Mouse (Mus musculus): ENCODE measurements at regions not wholly inside any gene's neighbourhood (a gene's known extent, or its start where the extent isn't known, plus 50 kb on each side); places are given as distances from the start of the nearest gene placed in this dataset.

GRCm38 (mm10) chr1:152148731-152149130 lies 58.8 kb upstream of the 1700025G04Rik start:
- no peak overlapping the region for H3K4me3 ChIP-seq (ENCODE audit: insufficient read depth, low read depth, low read length)
- H3K36me3 ChIP-seq (ENCODE audit: control insufficient read depth, insufficient read depth, low read length) = no peaks in the 10 kb centered on the region
- 70% methylated on average over 3 of the region's 3 CpGs for WGBS
- no peak for DNase-seq
- no peak overlapping the region for H3K27ac ChIP-seq (ENCODE audit: insufficient read depth, low read depth, low read length)
- TF ChIP-seq POLR2A (IDR thresholded peaks at IDR 0.05; ENCODE audit: low read depth, low read length) (no peak), CTCF (conservative IDR thresholded peaks at IDR 0.05; ENCODE audit: insufficient read depth, insufficient read length, low read depth, low read length) (no peak)
- H3K27me3 ChIP-seq (replicated peaks; ENCODE audit: control insufficient read depth, insufficient read depth, low read length) = no peaks in the 10 kb centered on the region
- H3K4me1 ChIP-seq (ENCODE audit: control insufficient read depth, insufficient read depth, low read length) = no peaks in the 10 kb centered on the region

GRCm38 (mm10) chr1:152140175-152140574 lies 50.2 kb upstream of the 1700025G04Rik start:
- 66% methylated on average over 5 of the region's 5 CpGs for WGBS
- no peaks in the 10 kb centered on the region for H3K36me3 ChIP-seq (ENCODE audit: control insufficient read depth, insufficient read depth, low read length)
- H3K27ac ChIP-seq (ENCODE audit: insufficient read depth, low read depth, low read length) = no peak overlapping the region
- DNase-seq = peak; percentile 40
- H3K4me3 ChIP-seq (ENCODE audit: insufficient read depth, low read depth, low read length) = no peak overlapping the region
- H3K27me3 ChIP-seq (replicated peaks; ENCODE audit: control insufficient read depth, insufficient read depth, low read length) = no peaks in the 10 kb centered on the region
- peaks cover 4% of the 10 kb centered on the region; the same call in 1 of the 2 replicates for H3K4me1 ChIP-seq (ENCODE audit: control insufficient read depth, insufficient read depth, low read length)
- no peak for TF ChIP-seq CTCF (conservative IDR thresholded peaks at IDR 0.05; ENCODE audit: insufficient read depth, insufficient read length, low read depth, low read length)
- no peak for TF ChIP-seq POLR2A (IDR thresholded peaks at IDR 0.05; ENCODE audit: low read depth, low read length)

Data from kidney, adult 2 months (tissue).